Mouse (Mus musculus) brain, embryonic 14.5 days (tissue): Measurements from ENCODE around the gene Trp73.

ENCODE experiments used
- CTCF ChIP-seq: fragments of 200-500 bp; IDR thresholded peaks from 2 replicates; pipeline ENCODE4 v1.5.1; 2012; ENCODE audit warnings: inconsistent platforms, mild to moderate bottlenecking, moderate library complexity, borderline replicate concordance; ENCODE audit not compliant: insufficient read depth, insufficient read length; ENCODE audit errors: extremely low read depth
- POLR2A ChIP-seq: fragments of 200-500 bp; IDR thresholded peaks from 2 replicates; pipeline ENCODE4 v1.6.1; 2012; ENCODE audit warnings: mild to moderate bottlenecking, inconsistent platforms, borderline replicate concordance; ENCODE audit not compliant: poor library complexity, insufficient read depth, insufficient read length, severe bottlenecking; ENCODE audit errors: extremely low read depth

DNA sequence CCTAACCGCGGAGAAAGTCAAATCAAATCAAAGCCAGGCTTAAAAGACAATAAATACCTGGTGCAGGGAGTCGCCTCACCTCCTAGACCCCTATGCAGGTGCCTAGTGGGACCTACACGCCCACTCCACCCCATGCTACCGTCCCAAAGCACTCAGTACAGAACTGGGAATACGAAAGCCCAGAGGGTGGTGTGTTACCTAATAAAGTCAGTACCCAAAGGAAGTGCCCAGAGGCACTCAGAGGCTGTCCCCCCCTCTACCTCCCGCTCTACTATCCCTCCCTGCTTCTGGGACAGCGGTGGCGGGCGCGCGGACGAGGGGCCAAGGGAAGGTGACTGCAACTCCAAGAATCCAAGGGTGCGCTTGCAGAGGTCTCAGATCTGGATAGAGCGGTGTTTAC, 30.0 kb upstream of the Trp73 start:
- TF ChIP-seq POLR2A, result no peak
- TF ChIP-seq CTCF, result no peak
